Mouse (Mus musculus): ENCODE data around the gene Fam19a1.

DNA sequence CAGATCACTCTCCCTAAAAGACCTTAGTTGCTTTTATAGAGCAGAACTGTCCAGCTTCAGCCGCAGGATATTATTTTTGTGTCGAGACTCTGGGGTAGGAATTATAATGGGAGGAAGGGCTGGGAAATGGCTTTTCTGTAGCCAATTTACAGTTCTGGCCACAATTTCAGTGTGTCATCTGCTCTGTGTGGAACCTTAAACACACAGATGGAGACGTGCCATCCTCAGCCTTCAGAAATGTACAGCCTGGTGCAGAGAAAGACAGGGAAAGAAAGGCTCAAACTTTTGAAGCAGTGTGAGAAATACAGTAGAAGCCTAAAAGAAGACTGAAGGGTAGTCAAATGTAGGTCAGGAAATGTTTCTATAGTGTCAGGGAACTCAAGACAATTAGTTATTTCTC is 519.3 kb downstream of the Fam19a1 start:
- TF ChIP-seq CTCF (IDR thresholded peaks at IDR 0.05; ENCODE audit: low read depth, low read length), result no peak
- TF ChIP-seq TAL1 (conservative IDR thresholded peaks at IDR 0.05; ENCODE audit: low read depth, low read length), result no peak

Measured in G1E (cell line).